Mouse (Mus musculus) gastrocnemius, adult 8-10 months (tissue): ENCODE results near the gene Zbtb44. TPM values are rescaled to one million over a fixed set of nuclear protein-coding genes. Genes with fewer than 3 reads are reported as not detected.

ENCODE experiments used
- DNase-seq, 2 experiments: peaks; one replicate each; pipeline ENCODE4 v3.0.0; 2022; ENCODE audit warnings: low spot score in 2 of 2
- total RNA-seq, 4 experiments: library from RNA; stranded (reverse); gene quantifications; 2 replicates each; pipeline ENCODE4 v1.2.4; 2022

Zbtb44 gene
- total RNA-seq, 4 experiments from 2014 or later, result 69.6 to 95.4 (median 74.2) TPM

GRCm38 (mm10) chr9:31058723-31059122, 28.3 kb downstream of the Zbtb44 start:
- DNase-seq, result no peak

DNA sequence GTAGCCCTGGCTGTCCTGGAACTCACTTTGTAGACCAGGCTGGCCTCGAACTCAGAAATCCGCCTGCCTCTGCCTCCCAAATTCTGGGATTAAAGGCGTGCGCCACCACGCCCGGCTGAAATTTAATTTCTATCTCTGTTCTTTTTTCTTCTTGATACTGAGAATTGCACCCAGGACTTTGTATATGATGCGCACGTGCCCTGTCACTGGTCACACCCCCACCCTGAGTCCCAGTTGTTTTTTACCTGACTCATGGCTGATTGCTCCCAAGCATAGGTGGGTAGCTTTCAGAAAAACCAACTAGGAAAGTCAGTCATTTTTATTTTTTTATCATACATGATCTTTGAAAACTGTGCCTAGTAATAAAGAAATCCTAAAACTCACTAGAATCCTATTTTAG, 40.3 kb downstream of the Zbtb44 start:
- DNase-seq, result no peak

DNA sequence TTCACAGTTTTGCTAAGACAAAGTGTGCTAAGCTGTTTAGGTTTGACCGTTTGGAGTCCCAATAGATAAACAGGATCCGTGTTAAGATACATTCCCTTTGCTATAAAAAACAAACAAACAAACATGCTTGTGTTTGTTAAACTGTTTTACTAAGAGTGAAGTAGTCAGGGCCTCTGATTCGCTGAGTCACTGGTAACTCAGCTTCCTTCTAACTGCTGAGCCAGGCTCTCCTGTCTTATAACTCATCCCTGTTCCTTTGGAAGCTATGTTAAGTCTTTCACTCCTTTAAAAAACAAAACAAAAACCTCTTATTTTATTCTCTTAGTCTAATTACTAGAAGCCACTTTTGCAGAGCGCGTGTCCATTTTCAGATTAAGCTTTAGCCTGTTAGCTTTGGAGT, 41.8 kb downstream of the Zbtb44 start:
- DNase-seq, result no peak

DNA sequence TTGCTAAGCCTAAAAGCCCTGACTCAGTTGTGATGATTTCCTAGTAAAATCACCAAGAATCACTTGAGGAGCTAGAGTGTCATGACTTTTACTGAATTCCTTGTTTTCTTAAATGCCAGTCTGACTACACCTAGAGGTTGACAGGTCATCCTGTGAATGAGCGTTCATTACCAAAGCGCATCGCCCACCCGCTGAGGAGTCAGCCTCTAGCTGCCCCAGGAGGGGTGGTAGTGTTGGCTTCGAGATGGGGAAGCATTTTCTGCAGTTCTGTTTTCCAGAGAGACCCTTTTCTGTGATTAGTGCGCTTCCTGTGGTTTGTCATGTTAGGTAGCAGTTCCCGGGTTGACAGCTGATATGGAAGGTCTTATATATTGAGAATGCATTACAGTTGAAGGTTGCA, 43.4 kb downstream of the Zbtb44 start:
- no peak for DNase-seq

DNA sequence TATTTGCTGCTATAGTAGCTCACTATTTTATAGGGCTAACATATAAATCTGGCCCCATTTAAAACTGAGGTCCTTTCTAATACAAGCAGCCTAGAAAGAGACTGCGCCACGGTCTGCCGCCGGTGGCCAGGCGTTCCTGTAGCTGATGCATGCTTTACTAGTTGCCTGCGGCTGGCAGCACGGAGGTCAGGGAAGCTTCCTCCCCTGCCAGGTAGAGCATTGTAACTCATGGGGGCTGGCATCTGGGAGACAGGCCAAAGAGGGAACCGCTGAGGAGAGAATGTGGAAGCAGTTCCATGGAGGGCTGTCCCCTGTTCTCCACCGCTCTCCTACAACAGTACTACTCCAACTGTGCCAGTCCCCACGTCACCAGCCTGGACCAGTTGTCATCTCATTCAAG, 44.4 kb downstream of the Zbtb44 start:
- no peak for DNase-seq

GRCm38 (mm10) chr9:31080726-31081125, 50.3 kb downstream of the Zbtb44 start:
- no peak for DNase-seq

- DNase-seq, result peak; percentile 34 to 45
Measured at GRCm38 (mm10) chr9:31082054-31082666, 51.7 kb downstream of the Zbtb44 start.

DNA sequence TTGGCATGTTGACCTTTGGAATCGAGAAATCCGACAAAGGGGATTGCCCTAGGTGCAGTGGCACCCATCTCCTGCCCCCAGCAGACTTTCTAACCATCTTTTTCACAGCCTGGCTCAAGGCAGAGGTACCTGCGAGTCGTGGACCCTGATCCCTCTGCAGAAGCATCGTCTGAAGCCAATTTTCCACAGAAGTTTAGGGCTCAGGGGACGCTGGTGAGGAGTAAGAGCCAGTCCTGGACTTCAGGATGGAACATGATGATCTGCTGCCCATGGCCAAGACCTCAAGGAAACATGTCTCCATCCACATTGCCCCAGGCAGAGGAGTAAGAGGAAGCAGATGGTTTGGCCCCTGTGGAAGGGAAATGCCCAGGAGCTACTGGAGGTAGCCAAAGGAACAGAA, 52.3 kb downstream of the Zbtb44 start:
- no peak for DNase-seq

GRCm38 (mm10) chr9:31085556-31085955, 55.1 kb downstream of the Zbtb44 start:
- no peak for DNase-seq

GRCm38 (mm10) chr9:31086085-31086753, 55.8 kb downstream of the Zbtb44 start:
- DNase-seq, result peak in 1 of 2 experiments; percentile 14

- no peak for DNase-seq
Measured at GRCm38 (mm10) chr9:31086754-31087145, 56.3 kb downstream of the Zbtb44 start.

GRCm38 (mm10) chr9:31087466-31087865, 57.0 kb downstream of the Zbtb44 start:
- no peak for DNase-seq

DNA sequence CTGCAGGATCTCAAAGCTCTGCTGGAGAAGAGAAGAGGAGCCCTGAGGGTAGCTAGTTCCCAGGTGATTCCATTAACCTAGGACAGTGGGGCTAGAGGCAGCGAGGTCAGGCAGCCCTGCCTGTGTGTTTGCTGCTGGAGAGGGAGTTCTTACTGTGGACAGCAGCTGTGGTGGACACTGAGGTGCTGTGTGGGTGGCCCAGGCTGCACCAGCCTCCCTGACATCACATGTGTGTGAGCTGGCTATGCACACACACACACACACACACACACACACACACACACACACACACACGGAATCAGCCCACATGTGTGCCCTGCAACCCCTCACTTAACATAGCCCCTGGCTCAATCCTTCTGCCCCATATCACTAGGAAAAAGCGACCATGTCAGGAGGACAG, 57.7 kb downstream of the Zbtb44 start:
- DNase-seq, result no peak

DNA sequence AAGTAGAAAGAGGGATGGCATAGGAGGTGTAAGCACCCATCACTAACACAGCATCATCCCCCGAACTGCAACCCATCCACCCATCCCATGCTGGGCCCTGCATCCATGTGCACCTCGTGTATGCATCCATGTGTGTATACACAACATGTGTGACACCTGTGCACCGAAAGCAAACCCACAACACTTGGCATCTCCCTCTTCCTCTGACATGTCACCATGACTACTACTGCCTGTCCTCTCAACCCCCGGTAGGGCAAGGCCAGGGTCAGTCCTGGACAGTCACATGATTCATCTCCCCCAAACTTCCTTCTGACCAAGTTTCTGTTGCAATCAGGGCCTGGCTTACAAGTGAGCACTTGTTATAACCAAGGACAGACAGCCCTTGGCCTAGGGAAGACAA, 58.4 kb downstream of the Zbtb44 start:
- no peak for DNase-seq

DNA sequence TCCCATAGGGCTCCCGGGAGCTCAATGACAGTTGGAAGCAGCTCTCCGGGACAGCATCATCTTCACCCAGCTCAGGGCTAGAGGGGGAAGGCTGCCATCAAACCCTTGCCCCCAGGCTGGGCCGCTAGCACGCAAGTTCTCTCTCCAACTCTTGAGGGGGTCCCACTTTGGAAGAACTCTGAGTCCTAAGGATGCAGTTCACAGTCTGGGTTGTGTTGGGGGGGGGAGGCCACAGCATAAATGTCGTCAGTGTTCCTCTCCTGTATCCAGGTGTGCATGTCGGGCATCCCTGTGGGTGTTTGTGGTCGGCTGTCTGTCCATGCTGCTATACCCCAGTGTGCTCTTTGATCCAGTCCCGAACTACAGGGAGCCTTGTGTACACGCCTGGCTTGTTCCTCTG, 59.1 kb downstream of the Zbtb44 start:
- no peak for DNase-seq

- no peak for DNase-seq
Measured at GRCm38 (mm10) chr9:31090081-31091023, 59.9 kb downstream of the Zbtb44 start.

- DNase-seq, result no peak
Measured at GRCm38 (mm10) chr9:31091162-31091581, 60.7 kb downstream of the Zbtb44 start.

- no peak for DNase-seq
Measured at GRCm38 (mm10) chr9:31092111-31092832, 61.8 kb downstream of the Zbtb44 start.

- no peak for DNase-seq
Measured at GRCm38 (mm10) chr9:31092833-31093195, 62.4 kb downstream of the Zbtb44 start.

DNA sequence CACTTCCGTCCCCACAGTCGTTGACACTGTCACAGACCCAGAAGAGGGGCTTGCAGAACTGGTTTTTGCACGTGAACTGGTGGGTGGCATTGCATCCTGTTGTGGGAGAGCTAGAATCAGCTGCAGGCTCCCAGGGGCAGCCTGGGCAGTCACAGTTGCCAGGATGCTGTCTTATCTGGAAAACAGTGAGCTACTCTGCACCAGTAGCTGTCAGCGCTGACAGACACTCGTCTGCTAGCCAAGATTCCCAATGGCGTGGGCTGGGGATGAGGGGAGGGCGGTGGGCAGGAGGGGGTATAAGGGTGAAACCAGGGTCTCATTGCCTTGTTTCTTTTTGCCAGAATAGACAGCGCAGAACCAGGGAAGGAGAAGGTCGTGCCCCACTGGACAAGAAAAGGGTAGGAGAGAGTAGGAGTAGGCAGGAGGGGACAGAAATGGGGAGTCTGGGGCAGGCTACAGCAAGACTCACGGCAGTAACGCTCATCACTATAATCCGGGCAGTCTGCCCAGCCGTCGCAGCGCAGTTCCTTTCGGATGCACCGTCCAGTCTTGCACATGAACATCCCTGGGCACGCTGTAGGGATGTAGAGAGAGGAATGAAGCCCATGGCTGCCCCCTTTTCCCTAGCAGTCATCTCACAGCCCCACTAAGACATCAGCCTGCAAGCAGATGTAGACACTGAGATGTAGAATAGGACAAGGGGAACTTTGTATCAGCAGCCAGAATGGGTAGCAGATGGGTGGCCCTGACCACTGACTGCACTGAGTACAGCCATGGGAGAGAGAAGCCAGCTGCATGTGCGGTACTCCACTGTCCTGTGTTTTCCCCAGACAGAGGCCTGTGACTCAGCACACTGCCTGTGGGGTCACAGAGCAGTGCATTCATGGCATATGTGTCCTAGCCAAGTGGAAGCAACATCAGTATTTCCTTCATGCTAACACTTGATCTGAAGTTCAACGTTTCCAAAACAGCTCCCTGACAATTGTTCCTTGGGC, 66.9 kb downstream of the Zbtb44 start:
- DNase-seq, result no peak
